Mouse (Mus musculus): Measurements from ENCODE around the gene Map2k1.

The Map2k1 gene

DNA sequence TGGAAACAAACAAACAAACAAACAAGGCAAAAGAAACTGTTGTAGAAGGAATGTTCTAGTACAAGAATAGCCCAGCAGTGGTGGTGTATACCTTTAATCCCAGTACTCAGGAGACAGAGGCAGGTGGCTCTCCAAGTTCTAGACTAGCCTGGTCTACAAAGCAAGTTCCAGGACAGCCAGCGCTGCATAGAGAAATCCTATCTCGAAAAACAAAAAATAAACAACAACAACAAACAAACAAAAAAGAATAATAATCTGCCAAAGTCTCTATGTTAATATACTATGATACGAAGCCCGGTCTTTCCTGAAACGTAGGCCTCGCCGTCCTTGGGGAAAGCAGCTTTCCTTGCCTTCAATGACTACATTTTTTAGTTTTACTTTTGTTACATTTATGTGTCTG is 17.4 kb downstream of the Map2k1 start:
- no peaks in the 10 kb centered on the region for H3K9me3 ChIP-seq (ENCODE audit: low read length)
- H3K4me3 ChIP-seq (replicated peaks; ENCODE audit: low read length), result no peak overlapping the region
- H3K27me3 ChIP-seq (ENCODE audit: insufficient read depth, low read length), result no peaks in the 10 kb centered on the region
- H3K4me1 ChIP-seq (replicated peaks; ENCODE audit: low read depth, low read length), result peaks cover 48% of the 10 kb centered on the region
- H3K36me3 ChIP-seq (ENCODE audit: insufficient read depth, low read length), result peaks cover 57% of the 10 kb centered on the region
- TF ChIP-seq POU5F1 (IDR thresholded peaks at IDR 0.05; ENCODE audit: borderline replicate concordance, low read length) (no peak), CTCF (conservative IDR thresholded peaks at IDR 0.05; ENCODE audit: low read length) (no peak), NANOG (IDR thresholded peaks at IDR 0.05; ENCODE audit: borderline replicate concordance, low read length) (no peak)

DNA sequence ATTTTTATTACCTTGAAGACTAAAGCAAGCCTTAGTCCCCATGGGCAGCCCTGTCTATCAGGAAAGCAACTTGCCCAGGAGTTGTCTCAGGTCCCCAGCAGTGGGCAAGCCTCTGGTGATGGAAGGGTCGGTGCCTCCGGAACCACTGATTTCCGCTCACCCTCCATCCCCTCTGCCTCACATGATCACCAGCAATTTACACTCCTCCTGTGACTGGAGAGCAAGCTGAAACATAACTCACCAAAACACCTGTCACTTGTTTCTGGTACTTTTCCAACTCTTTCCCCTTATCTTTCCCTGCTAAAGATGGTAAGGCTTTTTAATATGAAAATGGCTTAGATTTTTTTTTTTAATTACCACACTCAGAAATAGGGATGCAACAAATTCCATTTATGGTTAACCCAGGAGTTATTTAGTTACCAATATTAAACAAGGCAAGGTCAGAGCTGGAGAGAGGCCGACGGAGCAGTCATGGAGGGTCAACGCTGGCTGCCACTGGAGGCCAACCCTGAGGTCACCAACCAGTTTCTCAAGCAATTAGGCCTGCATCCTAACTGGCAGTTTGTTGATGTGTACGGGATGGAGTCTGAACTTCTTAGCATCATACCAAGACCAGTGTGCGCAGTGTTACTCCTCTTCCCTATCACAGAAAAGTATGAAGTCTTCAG is 18.5 kb downstream of the Map2k1 start, which contains the start of gene Uchl4:
Gene Uchl4 (plus strand): TSS at position 434 of the 668 bp plus-strand sequence.
- Histone ChIP-seq H3K9me3 (ENCODE audit: low read length) (no peaks in the 10 kb centered on the region), H3K4me1 (replicated peaks; ENCODE audit: low read depth, low read length) (peaks cover 48% of the 10 kb centered on the region), H3K27me3 (ENCODE audit: insufficient read depth, low read length) (no peaks in the 10 kb centered on the region), H3K36me3 (ENCODE audit: insufficient read depth, low read length) (peaks cover 63% of the 10 kb centered on the region), H3K4me3 (replicated peaks; ENCODE audit: low read length) (no peak within 1 kb of the TSS)
- no peak for TF ChIP-seq POU5F1 (IDR thresholded peaks at IDR 0.05; ENCODE audit: borderline replicate concordance, low read length)
- TF ChIP-seq NANOG (IDR thresholded peaks at IDR 0.05; ENCODE audit: borderline replicate concordance, low read length), result no peak
- TF ChIP-seq CTCF (conservative IDR thresholded peaks at IDR 0.05; ENCODE audit: low read length), result no peak

DNA sequence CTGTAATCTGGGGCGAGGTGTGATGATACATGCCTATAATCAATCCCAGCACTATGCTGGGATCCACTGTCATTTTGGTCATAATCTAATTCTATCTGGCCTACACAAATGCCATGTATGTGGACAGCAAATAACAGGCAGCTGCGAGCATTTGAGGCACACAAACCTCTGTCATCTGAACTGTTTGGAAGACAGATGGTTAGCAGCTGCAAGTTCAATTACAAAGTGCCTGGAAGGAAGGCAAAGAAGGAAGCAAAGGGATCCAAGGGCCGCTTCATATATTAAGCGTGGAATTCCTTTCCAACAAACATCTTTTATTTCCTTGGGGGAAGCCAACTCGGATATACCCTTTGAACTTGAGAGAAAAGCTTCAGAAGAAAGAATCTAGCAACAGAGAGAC is 19.8 kb downstream of the Map2k1 start:
- no peak for TF ChIP-seq NANOG (IDR thresholded peaks at IDR 0.05; ENCODE audit: borderline replicate concordance, low read length)
- no peak for TF ChIP-seq CTCF (conservative IDR thresholded peaks at IDR 0.05; ENCODE audit: low read length)
- TF ChIP-seq POU5F1 (IDR thresholded peaks at IDR 0.05; ENCODE audit: borderline replicate concordance, low read length), result no peak
- Histone ChIP-seq H3K9me3 (ENCODE audit: low read length) (no peaks in the 10 kb centered on the region), H3K36me3 (ENCODE audit: insufficient read depth, low read length) (peaks cover 66% of the 10 kb centered on the region), H3K27me3 (ENCODE audit: insufficient read depth, low read length) (no peaks in the 10 kb centered on the region), H3K4me3 (replicated peaks; ENCODE audit: low read length) (no peak overlapping the region), H3K4me1 (replicated peaks; ENCODE audit: low read depth, low read length) (peaks cover 57% of the 10 kb centered on the region)

DNA sequence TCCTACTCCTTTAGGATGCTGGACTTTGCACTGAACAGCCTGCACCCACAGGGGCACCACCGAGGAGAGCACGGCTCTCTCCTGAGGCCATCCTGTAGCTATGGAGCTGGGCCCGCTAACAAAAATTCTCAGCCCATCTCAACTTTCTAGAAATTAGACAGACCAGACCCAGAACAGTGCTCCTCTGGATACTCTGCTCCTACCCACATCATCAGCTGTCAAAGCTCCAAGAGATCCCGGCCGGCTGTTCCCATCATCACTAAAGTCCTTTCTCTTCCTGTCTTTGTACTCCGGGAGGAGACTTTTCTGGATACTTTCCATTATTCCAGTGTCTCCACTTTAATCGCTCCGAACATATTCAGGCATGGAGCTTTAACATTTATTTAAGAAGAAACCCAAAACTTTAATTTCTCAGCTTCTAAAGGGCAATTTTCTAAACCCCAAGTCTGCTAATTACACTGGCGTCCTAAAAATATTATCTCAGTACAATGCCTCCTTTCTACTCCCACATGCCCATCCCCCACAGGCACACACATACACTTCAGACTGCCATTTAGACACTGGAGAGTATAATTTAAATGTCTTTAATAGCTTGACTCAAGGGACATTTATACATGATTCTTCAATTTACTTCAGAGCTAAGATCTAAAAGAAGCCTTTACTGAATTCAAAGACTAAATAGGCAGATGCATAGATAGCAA is 21.0 kb downstream of the Map2k1 start:
- Histone ChIP-seq H3K9me3 (ENCODE audit: low read length) (no peaks in the 10 kb centered on the region), H3K27me3 (ENCODE audit: insufficient read depth, low read length) (no peaks in the 10 kb centered on the region), H3K4me3 (replicated peaks; ENCODE audit: low read length) (no peak overlapping the region), H3K36me3 (ENCODE audit: insufficient read depth, low read length) (peaks cover 66% of the 10 kb centered on the region), H3K4me1 (replicated peaks; ENCODE audit: low read depth, low read length) (peaks cover 68% of the 10 kb centered on the region)
- TF ChIP-seq POU5F1 (IDR thresholded peaks at IDR 0.05; ENCODE audit: borderline replicate concordance, low read length) (no peak), CTCF (conservative IDR thresholded peaks at IDR 0.05; ENCODE audit: low read length) (no peak), NANOG (IDR thresholded peaks at IDR 0.05; ENCODE audit: borderline replicate concordance, low read length) (no peak)

DNA sequence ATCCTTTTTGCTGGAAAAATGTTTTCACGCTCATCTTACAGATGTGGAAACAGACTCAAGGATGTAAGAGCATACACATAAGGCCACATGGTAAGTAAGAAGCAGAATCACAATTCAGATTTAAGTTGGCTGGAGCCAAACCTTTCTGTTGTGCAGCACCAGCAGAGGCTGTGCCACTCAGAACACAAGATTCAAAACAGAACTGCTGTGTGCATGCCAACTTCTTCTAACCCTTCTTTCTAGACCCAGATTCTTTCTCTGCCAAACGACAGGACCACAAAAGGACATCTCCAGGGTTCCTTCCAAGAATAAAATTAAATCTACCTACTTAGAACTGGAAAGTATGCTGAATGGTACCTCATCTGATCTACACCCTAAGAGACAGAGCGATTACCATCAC is 21.8 kb downstream of the Map2k1 start:
- Histone ChIP-seq H3K4me1 (replicated peaks; ENCODE audit: low read depth, low read length) (peaks cover 75% of the 10 kb centered on the region), H3K36me3 (ENCODE audit: insufficient read depth, low read length) (peaks cover 67% of the 10 kb centered on the region), H3K4me3 (replicated peaks; ENCODE audit: low read length) (no peak overlapping the region), H3K9me3 (ENCODE audit: low read length) (no peaks in the 10 kb centered on the region), H3K27me3 (ENCODE audit: insufficient read depth, low read length) (no peaks in the 10 kb centered on the region)
- no peak for TF ChIP-seq POU5F1 (IDR thresholded peaks at IDR 0.05; ENCODE audit: borderline replicate concordance, low read length)
- no peak for TF ChIP-seq NANOG (IDR thresholded peaks at IDR 0.05; ENCODE audit: borderline replicate concordance, low read length)
- no peak for TF ChIP-seq CTCF (conservative IDR thresholded peaks at IDR 0.05; ENCODE audit: low read length)

DNA sequence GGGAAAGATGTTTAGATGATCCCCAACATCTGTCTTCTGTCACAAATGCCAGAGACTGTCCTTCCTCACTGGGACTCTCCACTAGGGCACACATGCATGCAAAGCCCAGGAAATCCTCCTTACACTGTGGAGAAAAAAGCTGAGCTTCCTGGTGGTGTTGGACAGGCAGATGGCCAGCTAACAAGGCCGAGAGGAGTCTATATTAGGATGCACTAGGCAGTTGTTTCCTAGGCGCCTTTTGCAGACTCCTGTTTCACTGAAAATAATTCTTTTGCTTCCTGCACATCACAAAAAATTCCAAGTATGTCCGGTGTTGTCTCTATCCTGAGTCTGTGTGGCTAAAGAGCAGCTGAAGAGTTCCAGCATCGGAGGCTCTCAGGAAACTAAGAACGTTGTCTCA is 22.3 kb downstream of the Map2k1 start:
- H3K4me1 ChIP-seq (replicated peaks; ENCODE audit: low read depth, low read length), result peaks cover 80% of the 10 kb centered on the region
- no peaks in the 10 kb centered on the region for H3K9me3 ChIP-seq (ENCODE audit: low read length)
- H3K27me3 ChIP-seq (ENCODE audit: insufficient read depth, low read length), result no peaks in the 10 kb centered on the region
- TF ChIP-seq POU5F1 (IDR thresholded peaks at IDR 0.05; ENCODE audit: borderline replicate concordance, low read length) (no peak), NANOG (IDR thresholded peaks at IDR 0.05; ENCODE audit: borderline replicate concordance, low read length) (no peak), CTCF (conservative IDR thresholded peaks at IDR 0.05; ENCODE audit: low read length) (no peak)
- H3K4me3 ChIP-seq (replicated peaks; ENCODE audit: low read length), result no peak overlapping the region
- peaks cover 68% of the 10 kb centered on the region for H3K36me3 ChIP-seq (ENCODE audit: insufficient read depth, low read length)

DNA sequence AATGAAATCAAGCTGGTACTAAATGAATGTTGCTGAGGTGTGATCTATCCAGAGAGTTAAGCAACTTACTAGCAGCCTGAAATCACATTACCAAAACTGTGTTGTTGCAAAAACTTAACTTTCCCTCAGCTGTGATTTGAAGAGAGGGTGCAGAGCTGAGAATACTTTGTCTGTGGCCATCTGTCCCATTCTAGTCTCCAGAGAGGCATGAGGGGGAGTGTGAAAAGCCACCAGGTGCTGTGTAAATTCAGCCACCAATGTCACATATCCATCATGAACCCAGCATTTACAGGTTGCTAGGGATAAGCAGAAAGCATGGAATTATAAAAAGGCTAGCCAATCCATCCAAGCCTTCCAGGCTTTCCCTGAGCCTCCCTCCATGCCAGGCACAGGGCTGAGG is 24.5 kb downstream of the Map2k1 start:
- no peaks in the 10 kb centered on the region for H3K27me3 ChIP-seq (ENCODE audit: insufficient read depth, low read length)
- no peaks in the 10 kb centered on the region for H3K9me3 ChIP-seq (ENCODE audit: low read length)
- peaks cover 64% of the 10 kb centered on the region for H3K36me3 ChIP-seq (ENCODE audit: insufficient read depth, low read length)
- TF ChIP-seq NANOG (IDR thresholded peaks at IDR 0.05; ENCODE audit: borderline replicate concordance, low read length) (no peak), CTCF (conservative IDR thresholded peaks at IDR 0.05; ENCODE audit: low read length) (no peak), POU5F1 (IDR thresholded peaks at IDR 0.05; ENCODE audit: borderline replicate concordance, low read length) (no peak)
- no peak overlapping the region for H3K4me3 ChIP-seq (replicated peaks; ENCODE audit: low read length)
- peaks cover 93% of the 10 kb centered on the region for H3K4me1 ChIP-seq (replicated peaks; ENCODE audit: low read depth, low read length)

DNA sequence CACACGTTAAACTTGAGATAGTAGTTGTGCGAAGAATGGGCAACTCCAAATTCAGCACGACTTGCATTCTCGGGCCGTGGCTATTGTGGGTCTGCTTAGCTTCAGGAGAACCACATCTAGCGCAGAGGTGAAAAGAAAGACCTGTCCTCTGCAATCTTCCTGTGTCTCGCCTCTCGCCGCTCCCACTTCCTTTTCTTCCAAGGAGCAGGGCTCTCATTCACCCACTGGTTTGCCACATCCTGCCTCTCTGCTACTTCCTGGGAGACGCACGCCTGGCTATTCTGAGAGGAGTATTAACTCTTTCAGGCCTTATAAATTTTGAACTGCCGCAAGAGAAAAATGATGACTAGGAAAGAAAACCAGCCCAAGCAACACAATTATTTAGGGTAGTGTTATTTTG is 25.7 kb downstream of the Map2k1 start:
- H3K27me3 ChIP-seq (ENCODE audit: insufficient read depth, low read length), result no peaks in the 10 kb centered on the region
- H3K36me3 ChIP-seq (ENCODE audit: insufficient read depth, low read length), result peaks cover 69% of the 10 kb centered on the region
- TF ChIP-seq POU5F1 (IDR thresholded peaks at IDR 0.05; ENCODE audit: borderline replicate concordance, low read length), result no peak
- no peak for TF ChIP-seq NANOG (IDR thresholded peaks at IDR 0.05; ENCODE audit: borderline replicate concordance, low read length)
- no peak for TF ChIP-seq CTCF (conservative IDR thresholded peaks at IDR 0.05; ENCODE audit: low read length)
- peaks cover 95% of the 10 kb centered on the region for H3K4me1 ChIP-seq (replicated peaks; ENCODE audit: low read depth, low read length)
- H3K4me3 ChIP-seq (replicated peaks; ENCODE audit: low read length), result no peak overlapping the region
- H3K9me3 ChIP-seq (ENCODE audit: low read length), result no peaks in the 10 kb centered on the region

Data from E14TG2a.4 (cell line).